Mouse (Mus musculus) Patski (cell line): ENCODE measurements at regions not wholly inside any gene's neighbourhood (a gene's known extent, or its start where the extent isn't known, plus 50 kb on each side); places are given as distances from the start of the nearest gene placed in this dataset.

Experiments
- ATAC-seq: fragments of 100-300 bp; one replicate; pipeline ENCODE4 v1.8.0; 2021
- CTCF ChIA-PET: fragments of 350-600 bp; sonication (Branson Sonifier 250); formaldehyde crosslinking; loops from one replicate; lab custom pipeline; 2022; ENCODE audit warnings: inconsistent platforms; lab: Charles Lee
- POLR2A ChIA-PET: fragments of 350-600 bp; sonication (Branson Sonifier 250); formaldehyde crosslinking; loops from one replicate; lab custom pipeline; 2022; ENCODE audit warnings: antibody characterized with exemption, inconsistent platforms; lab: Charles Lee
- DNase-seq: peaks from one replicate; pipeline ENCODE4 v3.0.0-alpha.2; 2011; ENCODE audit warnings: low read depth, low spot score
- H3K27me3 ChIP-seq: fragments of 371-371 bp; one replicate; pipeline ENCODE4 v1.5.1; 2021
- CTCF ChIP-seq: fragments of 100-300 bp; IDR thresholded peaks from one replicate; pipeline ENCODE4 v1.5.1; 2021
- in situ Hi-C: fragments of 300-500 bp; cut with MboI; formaldehyde crosslinking; loops from 3 replicates; pipeline ENCODE4 v1.11.1; 2018; ENCODE audit warnings: low pct_unique_long_range_greater_than_20kb, mixed read lengths

- no peak for ATAC-seq
- in situ Hi-C loops, result no loop called here
- CTCF ChIA-PET, result no interaction called here
- no peak for TF ChIP-seq CTCF
- POLR2A ChIA-PET, result no interaction called here
- DNase-seq, result no peak
- H3K27me3 ChIP-seq, result peaks cover 28% of the 10 kb centered on the region
Measured at GRCm38 (mm10) chr1:190067181-190067580, 103.3 kb downstream of the Prox1 start.

GRCm38 (mm10) chr1:190066426-190066825 lies 104.1 kb downstream of the Prox1 start:
- no peak for TF ChIP-seq CTCF

DNA sequence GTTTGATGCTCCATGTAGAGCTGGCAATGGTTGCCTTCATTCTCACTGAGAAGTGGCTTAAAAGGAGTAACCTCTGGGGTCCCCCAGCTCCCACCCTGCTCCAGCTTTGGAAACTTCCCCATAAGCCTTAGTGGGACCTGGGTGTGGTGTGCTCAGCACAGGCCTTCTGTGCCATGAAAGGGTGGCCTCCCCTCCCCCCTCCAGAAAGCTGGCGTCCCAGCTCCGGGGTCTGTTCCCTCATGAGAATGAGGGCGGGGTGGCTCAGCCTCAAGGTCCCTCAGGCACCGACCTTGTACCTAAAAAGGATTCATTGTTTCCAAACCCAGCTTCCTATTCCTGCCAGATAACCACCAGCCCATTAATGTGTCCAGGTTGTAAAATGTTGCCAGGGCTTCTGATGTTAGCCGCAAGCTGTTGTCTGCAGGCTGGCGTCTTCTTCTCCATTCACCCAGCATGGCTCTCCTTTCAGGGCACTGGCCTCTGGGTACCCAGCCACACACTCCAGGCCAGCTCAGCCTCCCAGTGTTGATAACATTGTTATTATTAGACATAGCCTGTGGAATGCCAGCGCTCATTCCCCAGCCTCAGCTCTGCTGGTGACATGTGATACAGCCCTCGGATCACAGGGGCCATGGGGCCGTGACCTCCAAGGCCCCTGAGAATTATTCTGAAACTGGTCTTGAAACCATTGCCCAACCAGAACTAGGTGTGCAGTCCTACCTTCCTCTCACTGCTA lies 108.8 kb downstream of the Prox1 start:
- no peak for DNase-seq
- H3K27me3 ChIP-seq, result peaks cover 14% of the 10 kb centered on the region
- no peak for TF ChIP-seq CTCF
- no peak for ATAC-seq
- POLR2A ChIA-PET, result no interaction called here
- CTCF ChIA-PET, result no interaction called here
- in situ Hi-C loops, result no loop called here

More at GRCm38 (mm10) chr1:190066426-190066825, 104.1 kb downstream of the Prox1 start:
- H3K27me3 ChIP-seq, result peaks cover 28% of the 10 kb centered on the region
- DNase-seq, result no peak
- POLR2A ChIA-PET, result no interaction called here
- in situ Hi-C loops, result no loop called here
- ATAC-seq, result no peak
- CTCF ChIA-PET, result no interaction called here

- peaks cover under 1% of the 10 kb centered on the region for H3K27me3 ChIP-seq
- no peak for TF ChIP-seq CTCF
- in situ Hi-C loops, result no loop called here
- CTCF ChIA-PET, result no interaction called here
- POLR2A ChIA-PET, result no interaction called here
- no peak for DNase-seq
- ATAC-seq, result no peak
Measured at GRCm38 (mm10) chr1:190059025-190059424, 111.5 kb downstream of the Prox1 start.

GRCm38 (mm10) chr1:190056931-190057330 lies 113.6 kb downstream of the Prox1 start:
- H3K27me3 ChIP-seq, result no peaks in the 10 kb centered on the region
- DNase-seq, result no peak
- ChIA-PET POLR2A (no interaction called here), CTCF (no interaction called here)
- no peak for TF ChIP-seq CTCF
- ATAC-seq, result no peak
- in situ Hi-C loops, result no loop called here

- ATAC-seq (no peak), DNase-seq (no peak)
- in situ Hi-C loops, result no loop called here
- TF ChIP-seq CTCF, result no peak
- CTCF ChIA-PET, result no interaction called here
- no peaks in the 10 kb centered on the region for H3K27me3 ChIP-seq
- POLR2A ChIA-PET, result no interaction called here
Measured at GRCm38 (mm10) chr1:190051903-190052302, 118.6 kb downstream of the Prox1 start.

- no peaks in the 10 kb centered on the region for H3K27me3 ChIP-seq
- no peak for ATAC-seq
- ChIA-PET CTCF (no interaction called here), POLR2A (no interaction called here)
- no peak for DNase-seq
- in situ Hi-C loops, result loop anchor here (10.0 kb wide), 1 partner anchor 746 kb away; no protein-coding TSS in a partner anchor
- TF ChIP-seq CTCF, result no peak
Measured at GRCm38 (mm10) chr1:190048521-190049170, 121.9 kb downstream of the Prox1 start.

DNA sequence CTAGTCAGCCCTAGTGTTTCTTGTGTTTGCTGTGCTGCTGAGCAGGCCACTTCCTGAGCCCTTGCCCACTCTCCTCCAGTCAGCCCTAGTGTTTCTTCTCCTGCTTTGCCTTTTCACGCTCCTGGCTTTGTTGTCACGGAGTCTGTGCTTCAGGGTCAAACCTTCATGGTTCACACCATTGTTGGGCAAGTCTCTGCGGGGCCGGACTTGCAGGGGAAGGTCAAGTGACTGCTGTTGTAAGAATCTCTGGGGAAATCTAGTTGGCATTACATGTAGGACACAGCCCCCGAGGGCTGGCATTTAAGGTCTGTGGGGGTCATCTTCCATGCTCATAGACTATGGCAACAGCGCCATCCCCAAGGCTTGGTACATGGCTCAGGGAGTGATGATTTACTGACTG lies 123.3 kb downstream of the Prox1 start:
- no peak for DNase-seq
- no peaks in the 10 kb centered on the region for H3K27me3 ChIP-seq
- ChIA-PET POLR2A (no interaction called here), CTCF (no interaction called here)
- in situ Hi-C loops, result loop anchor here (10.0 kb wide), 1 partner anchor 748 kb away; no protein-coding TSS in a partner anchor
- no peak for ATAC-seq
- no peak for TF ChIP-seq CTCF

GRCm38 (mm10) chr1:190045797-190046196 lies 123.6 kb upstream of the Smyd2 start:
- H3K27me3 ChIP-seq, result no peaks in the 10 kb centered on the region
- no peak for ATAC-seq
- CTCF ChIA-PET, result no interaction called here
- POLR2A ChIA-PET, result no interaction called here
- TF ChIP-seq CTCF, result peak; percentile 48
- in situ Hi-C loops, result loop anchor here (10.0 kb wide), 1 partner anchor 749 kb away; no protein-coding TSS in a partner anchor
- DNase-seq, result no peak

- H3K27me3 ChIP-seq, result no peaks in the 10 kb centered on the region
- ChIA-PET POLR2A (no interaction called here), CTCF (no interaction called here)
- DNase-seq (no peak), ATAC-seq (no peak)
- TF ChIP-seq CTCF, result no peak
- in situ Hi-C loops, result loop anchor here (10.0 kb wide), 1 partner anchor 751 kb away; no protein-coding TSS in a partner anchor
Measured at GRCm38 (mm10) chr1:190044036-190044435, 121.9 kb upstream of the Smyd2 start.

DNA sequence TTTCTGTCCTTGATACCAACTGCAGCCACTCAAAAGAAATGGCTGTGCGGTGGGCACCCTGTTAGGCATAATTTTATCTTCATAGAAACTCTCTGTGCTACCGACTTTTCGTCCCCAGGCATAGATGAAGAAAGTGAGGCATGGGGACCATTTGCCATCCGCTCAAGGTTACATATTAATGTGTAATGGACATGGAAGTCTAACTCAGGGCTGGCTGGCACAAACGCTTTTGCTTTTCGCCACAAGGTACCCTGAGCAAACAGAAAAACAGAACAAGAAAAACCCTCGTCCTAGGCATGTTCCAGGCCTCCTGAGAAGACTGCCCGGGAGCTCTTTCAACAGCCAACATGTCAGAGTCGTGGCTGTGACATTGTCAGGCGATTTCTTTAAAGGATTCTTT lies 121.0 kb upstream of the Smyd2 start:
- DNase-seq, result no peak
- POLR2A ChIA-PET, result interaction anchor here (0.5 kb wide), 1 partner anchor 9 kb away, joined by 3 read pairs; no protein-coding TSS in a partner anchor
- in situ Hi-C loops, result loop anchor here (10.0 kb wide), 1 partner anchor 752 kb away; no protein-coding TSS in a partner anchor
- no peak for ATAC-seq
- H3K27me3 ChIP-seq, result no peaks in the 10 kb centered on the region
- CTCF ChIA-PET, result no interaction called here
- TF ChIP-seq CTCF, result no peak
